22 mouse cellular contexts compared by ENCODE assay signal in genomic region chrX:42364137-42364536, GRCm38 (mm10).
DNase-seq lines count a peak whose midpoint lies in the region; ATAC-seq and TF ChIP-seq lines count a peak whose summit lies in the region.
"Had no signal": no experiment of that assay in that cellular context is flagged by ENCODE, and none has a peak within 500 bp of the region (broad histone marks: within the 10 kb centered on the region; RNA-seq: fewer than 3 reads in every experiment).

No protein-coding gene starts in this region.

- H3K27me3 ChIP-seq in intestine, postnatal 0 days (replicated peaks; ENCODE audit: control insufficient read depth, insufficient read depth, low read length) = no peaks in the 10 kb centered on the region
- H3K27me3 ChIP-seq in forebrain, postnatal 0 days (ENCODE audit: insufficient read depth, low read length) = no peaks in the 10 kb centered on the region
- H3K27me3 ChIP-seq: forebrain, embryonic 13.5 days; hindbrain, embryonic 12.5 days had no signal

- H3K27ac ChIP-seq in intestine, postnatal 0 days (ENCODE audit: low read depth, low read length) = no peak overlapping the region
- no peak overlapping the region for H3K27ac ChIP-seq in forebrain, postnatal 0 days (ENCODE audit: low read depth, low read length)
- H3K27ac ChIP-seq: embryonic facial prominence, embryonic 10.5 days; forebrain, embryonic 13.5 days; heart, embryonic 10.5 days; hindbrain, embryonic 12.5 days had no signal

- TF ChIP-seq CTCF in intestine, postnatal 0 days (IDR thresholded peaks at IDR 0.05; ENCODE audit: low read depth) = no peak
- TF ChIP-seq CTCF in forebrain, postnatal 0 days (IDR thresholded peaks at IDR 0.05; ENCODE audit: low read depth) = no peak

- whole genome bisulfite sequencing in intestine, postnatal 0 days = 31% methylated on average over 1 of the region's 1 CpGs
- WGBS in forebrain, postnatal 0 days = 91% methylated on average over 1 of the region's 1 CpGs

- DNase-seq in thymus, postnatal 14 days = peak; percentile 21
- no peak for DNase-seq in thymus, postnatal 25 days
- peak; percentile 16 for DNase-seq in induced T-regulatory cell, adult 2 months (ENCODE audit: low read depth)
- no peak for DNase-seq in urinary bladder, postnatal 25 days (ENCODE audit: low spot score)
- no peak for DNase-seq in forebrain, postnatal 0 days
- DNase-seq in spleen, adult 12 weeks (ENCODE audit: low spot score) = no peak
- DNase-seq: adrenal gland, postnatal 14 days; B cell, adult 2 months; cerebellum, adult 18-20 months; cerebellum, adult 9-11 months; gastrocnemius, postnatal 10 days; heart, adult 18-20 months; heart, postnatal 10 days; heart, postnatal 4 days; kidney, adult 11 months had no signal

- no peak overlapping the region for H3K9ac ChIP-seq in intestine, postnatal 0 days (ENCODE audit: low read depth, low read length)
- H3K9ac ChIP-seq in forebrain, postnatal 0 days = no peak overlapping the region
- H3K9ac ChIP-seq: forebrain, embryonic 13.5 days; hindbrain, embryonic 12.5 days had no signal

- H3K36me3 ChIP-seq in intestine, postnatal 0 days (ENCODE audit: control insufficient read depth, insufficient read depth) = no peaks in the 10 kb centered on the region
- H3K36me3 ChIP-seq in forebrain, postnatal 0 days (ENCODE audit: insufficient read depth) = no peaks in the 10 kb centered on the region
- H3K36me3 ChIP-seq: embryonic facial prominence, embryonic 10.5 days; G1E; heart, embryonic 10.5 days; hindbrain, embryonic 12.5 days had no signal

- no peaks in the 10 kb centered on the region for H3K4me1 ChIP-seq in intestine, postnatal 0 days (replicated peaks; ENCODE audit: control insufficient read depth, insufficient read depth, low read length)
- H3K4me1 ChIP-seq in forebrain, postnatal 0 days (ENCODE audit: insufficient read depth) = no peaks in the 10 kb centered on the region
- H3K4me1 ChIP-seq: embryonic facial prominence, embryonic 10.5 days; heart, embryonic 10.5 days; hindbrain, embryonic 12.5 days had no signal

- H3K4me2 ChIP-seq in intestine, postnatal 0 days (replicated peaks; ENCODE audit: low read depth) = no peak overlapping the region
- no peak overlapping the region for H3K4me2 ChIP-seq in forebrain, postnatal 0 days (ENCODE audit: low read depth)
- H3K4me2 ChIP-seq: forebrain, embryonic 13.5 days; hindbrain, embryonic 12.5 days had no signal

- no peaks in the 10 kb centered on the region for H3K9me3 ChIP-seq in intestine, postnatal 0 days (ENCODE audit: control insufficient read depth)
- H3K9me3 ChIP-seq in forebrain, postnatal 0 days (ENCODE audit: low read length) = no peaks in the 10 kb centered on the region
- H3K9me3 ChIP-seq: embryonic facial prominence, embryonic 10.5 days; forebrain, embryonic 13.5 days; G1E; heart, embryonic 10.5 days; hindbrain, embryonic 12.5 days had no signal

- no peak overlapping the region for H3K4me3 ChIP-seq in intestine, postnatal 0 days (ENCODE audit: low read depth, low read length)
- no peak overlapping the region for H3K4me3 ChIP-seq in forebrain, postnatal 0 days (ENCODE audit: low read depth, low read length)
- H3K4me3 ChIP-seq: embryonic facial prominence, embryonic 10.5 days; forebrain, embryonic 13.5 days; heart, embryonic 10.5 days; hindbrain, embryonic 12.5 days had no signal

- peak; percentile 72 for ATAC-seq in intestine, postnatal 0 days
- ATAC-seq in forebrain, postnatal 0 days = no peak
- ATAC-seq: forebrain, embryonic 13.5 days; hindbrain, embryonic 16.5 days had no signal

Comparison
In these comparisons a context has a peak if more than half of its experiments do, and no peak if none do; other contexts are left out.
1. DNase-seq: peak in thymus, postnatal 14 days (single experiment) and induced T-regulatory cell, adult 2 months (single experiment); none in thymus, postnatal 25 days (single experiment), urinary bladder, postnatal 25 days (single experiment), forebrain, postnatal 0 days (single experiment) and spleen, adult 12 weeks (single experiment).